Mouse (Mus musculus) cortical plate, adult 2 months (tissue): Measurements from ENCODE around the gene Ldlrad3. TPM values are rescaled to one million over a fixed set of nuclear protein-coding genes. Genes with fewer than 3 reads are reported as not detected.

Source experiments
- H3K27ac ChIP-seq: fragments of 200-500 bp; 2 replicates; pipeline ENCODE4 v1.5.1; 2012; ENCODE audit warnings: low read length, control low read depth, inconsistent platforms; ENCODE audit not compliant: insufficient read depth
- H3K4me1 ChIP-seq: fragments of 200-500 bp; 2 replicates; pipeline ENCODE4 v1.6.1; 2011; ENCODE audit warnings: low read length; ENCODE audit not compliant: control insufficient read depth, insufficient read depth
- H3K4me3 ChIP-seq: fragments of 200-500 bp; 2 replicates; pipeline ENCODE4 v1.5.1; 2011; ENCODE audit warnings: mild to moderate bottlenecking, low read length, control low read depth; ENCODE audit not compliant: insufficient read depth
- CTCF ChIP-seq: fragments of 200-500 bp; IDR thresholded peaks from 2 replicates; pipeline ENCODE4 v1.5.1; 2011; ENCODE audit warnings: mild to moderate bottlenecking, control low read depth, low read length; ENCODE audit not compliant: insufficient read depth; ENCODE audit errors: extremely low read depth
- POLR2A ChIP-seq: fragments of 200-500 bp; IDR thresholded peaks from 2 replicates; pipeline ENCODE4 v1.6.1; 2011; ENCODE audit warnings: mild to moderate bottlenecking, low read length, control low read depth; ENCODE audit not compliant: insufficient read depth; ENCODE audit errors: extremely low read depth
- polyA plus RNA-seq: library from polyadenylated mRNA; depleted of rRNA; stranded (reverse); fragments of >200 nt; gene quantifications from 2 replicates; pipeline ENCODE4 v1.2.3, GENCODE M21; 2012

Ldlrad3 gene
- polyA plus RNA-seq, 1 experiment, result 8.7 TPM

- peak overlapping the region; percentile 22 for H3K4me3 ChIP-seq
- H3K27ac ChIP-seq, result no peak overlapping the region
- H3K4me1 ChIP-seq, result no peaks in the 10 kb centered on the region; the same call in 1 of the 2 replicates
- no peak for TF ChIP-seq CTCF
- TF ChIP-seq POLR2A, result no peak
Observed at GRCm38 (mm10) chr2:102205672-102206399, 19.7 kb upstream of the Ldlrad3 start.

GRCm38 (mm10) chr2:102203478-102203877 lies 17.3 kb upstream of the Ldlrad3 start:
- H3K4me3 ChIP-seq, result no peak overlapping the region
- no peaks in the 10 kb centered on the region; the same call in 1 of the 2 replicates for H3K4me1 ChIP-seq
- H3K27ac ChIP-seq, result no peak overlapping the region
- TF ChIP-seq POLR2A, result no peak
- no peak for TF ChIP-seq CTCF

GRCm38 (mm10) chr2:102202211-102202770 lies 16.1 kb upstream of the Ldlrad3 start:
- Histone ChIP-seq H3K4me1 (no peaks in the 10 kb centered on the region; the same call in 1 of the 2 replicates), H3K27ac (no peak overlapping the region), H3K4me3 (no peak overlapping the region)
- no peak for TF ChIP-seq POLR2A
- TF ChIP-seq CTCF, result no peak

- Histone ChIP-seq H3K27ac (no peak overlapping the region), H3K4me1 (no peaks in the 10 kb centered on the region; the same call in 1 of the 2 replicates), H3K4me3 (no peak overlapping the region)
- TF ChIP-seq CTCF (no peak), POLR2A (no peak)
Observed at GRCm38 (mm10) chr2:102201198-102201948, 15.2 kb upstream of the Ldlrad3 start.

GRCm38 (mm10) chr2:102197332-102197731 lies 11.1 kb upstream of the Ldlrad3 start:
- no peak overlapping the region for H3K4me3 ChIP-seq
- no peak overlapping the region for H3K27ac ChIP-seq
- no peak for TF ChIP-seq CTCF
- TF ChIP-seq POLR2A, result no peak
- H3K4me1 ChIP-seq, result no peaks in the 10 kb centered on the region

GRCm38 (mm10) chr2:102196709-102197108 lies 10.5 kb upstream of the Ldlrad3 start:
- TF ChIP-seq CTCF (no peak), POLR2A (no peak)
- Histone ChIP-seq H3K4me3 (no peak overlapping the region), H3K4me1 (no peaks in the 10 kb centered on the region), H3K27ac (no peak overlapping the region)

GRCm38 (mm10) chr2:102195494-102195893 lies 9.3 kb upstream of the Ldlrad3 start:
- no peaks in the 10 kb centered on the region for H3K4me1 ChIP-seq
- no peak overlapping the region for H3K4me3 ChIP-seq
- H3K27ac ChIP-seq, result no peak overlapping the region
- TF ChIP-seq POLR2A, result no peak

- Histone ChIP-seq H3K27ac (no peak overlapping the region), H3K4me1 (no peaks in the 10 kb centered on the region), H3K4me3 (no peak overlapping the region)
- TF ChIP-seq POLR2A, result no peak
- TF ChIP-seq CTCF, result no peak
Observed at GRCm38 (mm10) chr2:102194247-102194646, 8.1 kb upstream of the Ldlrad3 start.

- TF ChIP-seq CTCF (no peak), POLR2A (no peak)
Observed at GRCm38 (mm10) chr2:102192943-102193820, 7.0 kb upstream of the Ldlrad3 start.

More at GRCm38 (mm10) chr2:102192943-102193820, 7.0 kb upstream of the Ldlrad3 start:
- H3K4me1 ChIP-seq, result no peaks in the 10 kb centered on the region
- H3K4me3 ChIP-seq, result no peak overlapping the region
- no peak overlapping the region for H3K27ac ChIP-seq
